Mouse (Mus musculus): ENCODE results near the gene Tmem151a. TPM values are rescaled to one million over a fixed set of nuclear protein-coding genes. Genes with fewer than 3 reads are reported as not detected.

The Tmem151a gene
- polyA plus RNA-seq, 1 experiment from 2014 or later: 2.6 TPM

GRCm38 (mm10) chr19:5067040-5067799, 18.1 kb downstream of the Tmem151a start:
- Histone ChIP-seq H3K27me3 (replicated peaks; ENCODE audit: control insufficient read depth, insufficient read depth, low read length) (peaks cover 40% of the 10 kb centered on the region), H3K4me3 (ENCODE audit: low read depth, low read length) (peak overlapping the region; percentile 59), H3K9me3 (ENCODE audit: control insufficient read depth, low read length) (no peaks in the 10 kb centered on the region), H3K36me3 (ENCODE audit: control insufficient read depth, insufficient read depth, low read length) (no peaks in the 10 kb centered on the region), H3K9ac (ENCODE audit: low read depth, low read length) (peak overlapping the region; percentile 73), H3K4me1 (replicated peaks; ENCODE audit: control insufficient read depth, insufficient read depth, low read length) (peaks cover 56% of the 10 kb centered on the region), H3K4me2 (peak overlapping the region; percentile 95), H3K27ac (ENCODE audit: low read depth, low read length) (peak overlapping the region; percentile 90)
- 4% methylated on average over 15 of the region's 15 CpGs for WGBS
- DNase-seq (ENCODE audit: low spot score): peak; percentile 67
- ATAC-seq (replicated peaks; ENCODE audit: low FRiP score): peak; percentile 86

GRCm38 (mm10) chr19:5065104-5065503, 20.2 kb downstream of the Tmem151a start:
- WGBS: 52% methylated on average over 7 of the region's 7 CpGs
- Histone ChIP-seq H3K4me3 (ENCODE audit: low read depth, low read length) (no peak overlapping the region), H3K9me3 (ENCODE audit: control insufficient read depth, low read length) (no peaks in the 10 kb centered on the region), H3K27me3 (replicated peaks; ENCODE audit: control insufficient read depth, insufficient read depth, low read length) (peaks cover 26% of the 10 kb centered on the region), H3K4me2 (no peak overlapping the region), H3K9ac (ENCODE audit: low read depth, low read length) (no peak overlapping the region), H3K4me1 (replicated peaks; ENCODE audit: control insufficient read depth, insufficient read depth, low read length) (peaks cover 55% of the 10 kb centered on the region), H3K27ac (ENCODE audit: low read depth, low read length) (no peak overlapping the region; the same call in 1 of the 2 replicates), H3K36me3 (ENCODE audit: control insufficient read depth, insufficient read depth, low read length) (no peaks in the 10 kb centered on the region)
- DNase-seq (ENCODE audit: low spot score): no peak
- ATAC-seq (replicated peaks; ENCODE audit: low FRiP score): no peak

- peaks cover 53% of the 10 kb centered on the region for H3K4me1 ChIP-seq (replicated peaks; ENCODE audit: control insufficient read depth, insufficient read depth, low read length)
Measured at GRCm38 (mm10) chr19:5062446-5062845, 22.9 kb downstream of the Tmem151a start.

GRCm38 (mm10) chr19:5062041-5062440, 23.3 kb downstream of the Tmem151a start:
- WGBS: 80% methylated on average over 5 of the region's 5 CpGs
- Histone ChIP-seq H3K4me3 (ENCODE audit: low read depth, low read length) (no peak overlapping the region), H3K4me2 (no peak overlapping the region), H3K4me1 (replicated peaks; ENCODE audit: control insufficient read depth, insufficient read depth, low read length) (peaks cover 49% of the 10 kb centered on the region), H3K9ac (ENCODE audit: low read depth, low read length) (no peak overlapping the region), H3K27ac (ENCODE audit: low read depth, low read length) (no peak overlapping the region), H3K27me3 (replicated peaks; ENCODE audit: control insufficient read depth, insufficient read depth, low read length) (peaks cover 2% of the 10 kb centered on the region; the same call in 1 of the 2 replicates), H3K9me3 (ENCODE audit: control insufficient read depth, low read length) (no peaks in the 10 kb centered on the region), H3K36me3 (ENCODE audit: control insufficient read depth, insufficient read depth, low read length) (no peaks in the 10 kb centered on the region)
- DNase-seq (ENCODE audit: low spot score): no peak
- ATAC-seq (replicated peaks; ENCODE audit: low FRiP score): no peak

More at GRCm38 (mm10) chr19:5062446-5062845, 22.9 kb downstream of the Tmem151a start:
- ATAC-seq (replicated peaks; ENCODE audit: low FRiP score) (no peak), DNase-seq (ENCODE audit: low spot score) (no peak)
- Histone ChIP-seq H3K27ac (ENCODE audit: low read depth, low read length) (no peak overlapping the region), H3K36me3 (ENCODE audit: control insufficient read depth, insufficient read depth, low read length) (no peaks in the 10 kb centered on the region), H3K9ac (ENCODE audit: low read depth, low read length) (no peak overlapping the region), H3K4me3 (ENCODE audit: low read depth, low read length) (no peak overlapping the region), H3K27me3 (replicated peaks; ENCODE audit: control insufficient read depth, insufficient read depth, low read length) (peaks cover 2% of the 10 kb centered on the region; the same call in 1 of the 2 replicates), H3K9me3 (ENCODE audit: control insufficient read depth, low read length) (no peaks in the 10 kb centered on the region), H3K4me2 (no peak overlapping the region)
- WGBS: 67% methylated on average over 6 of the region's 6 CpGs

GRCm38 (mm10) chr19:5060365-5061330, 24.7 kb downstream of the Tmem151a start:
- peaks cover 2% of the 10 kb centered on the region; the same call in 1 of the 2 replicates for H3K27me3 ChIP-seq (replicated peaks; ENCODE audit: control insufficient read depth, insufficient read depth, low read length)
- H3K4me2 ChIP-seq: no peak overlapping the region
- H3K9me3 ChIP-seq (ENCODE audit: control insufficient read depth, low read length): no peaks in the 10 kb centered on the region
- no peak for ATAC-seq (replicated peaks; ENCODE audit: low FRiP score)
- no peaks in the 10 kb centered on the region for H3K36me3 ChIP-seq (ENCODE audit: control insufficient read depth, insufficient read depth, low read length)
- DNase-seq (ENCODE audit: low spot score): no peak
- no peak overlapping the region for H3K4me3 ChIP-seq (ENCODE audit: low read depth, low read length)
- H3K9ac ChIP-seq (ENCODE audit: low read depth, low read length): peak overlapping the region; percentile 32; the same call in 1 of the 2 replicates
- H3K4me1 ChIP-seq (replicated peaks; ENCODE audit: control insufficient read depth, insufficient read depth, low read length): peaks cover 51% of the 10 kb centered on the region
- H3K27ac ChIP-seq (ENCODE audit: low read depth, low read length): peak overlapping the region; percentile 51; the same call in 1 of the 2 replicates
- WGBS: 48% methylated on average over 5 of the region's 5 CpGs

- H3K4me3 ChIP-seq (ENCODE audit: low read depth, low read length): no peak overlapping the region
- peak overlapping the region; percentile 45; the same call in 1 of the 2 replicates for H3K27ac ChIP-seq (ENCODE audit: low read depth, low read length)
- WGBS: 14% methylated on average over 10 of the region's 10 CpGs
- no peaks in the 10 kb centered on the region for H3K36me3 ChIP-seq (ENCODE audit: control insufficient read depth, insufficient read depth, low read length)
- no peak overlapping the region for H3K9ac ChIP-seq (ENCODE audit: low read depth, low read length)
- H3K27me3 ChIP-seq (replicated peaks; ENCODE audit: control insufficient read depth, insufficient read depth, low read length): 0 out of 2 replicates have a peak, but pooled peaks cover 4% of the 10 kb centered on the region
- 0 out of 2 replicates have a peak overlapping the region, but pooled peaks have one; percentile 9 for H3K4me2 ChIP-seq
- H3K4me1 ChIP-seq (replicated peaks; ENCODE audit: control insufficient read depth, insufficient read depth, low read length): peaks cover 42% of the 10 kb centered on the region
- H3K9me3 ChIP-seq (ENCODE audit: control insufficient read depth, low read length): no peaks in the 10 kb centered on the region
- DNase-seq (ENCODE audit: low spot score): no peak
- ATAC-seq (replicated peaks; ENCODE audit: low FRiP score): peak; percentile 51
Measured at GRCm38 (mm10) chr19:5058801-5059771, 26.2 kb downstream of the Tmem151a start.

- no peak overlapping the region for H3K9ac ChIP-seq (ENCODE audit: low read depth, low read length)
- ATAC-seq (replicated peaks; ENCODE audit: low FRiP score) (no peak), DNase-seq (ENCODE audit: low spot score) (no peak)
- no peaks in the 10 kb centered on the region for H3K9me3 ChIP-seq (ENCODE audit: control insufficient read depth, low read length)
- 29% methylated on average over 16 of the region's 16 CpGs for WGBS
- H3K36me3 ChIP-seq (ENCODE audit: control insufficient read depth, insufficient read depth, low read length): no peaks in the 10 kb centered on the region
- peaks cover 8% of the 10 kb centered on the region for H3K27me3 ChIP-seq (replicated peaks; ENCODE audit: control insufficient read depth, insufficient read depth, low read length)
- H3K4me3 ChIP-seq (ENCODE audit: low read depth, low read length): no peak overlapping the region
- H3K4me2 ChIP-seq: no peak overlapping the region
- peak overlapping the region; percentile 45 for H3K27ac ChIP-seq (ENCODE audit: low read depth, low read length)
- H3K4me1 ChIP-seq (replicated peaks; ENCODE audit: control insufficient read depth, insufficient read depth, low read length): peaks cover 42% of the 10 kb centered on the region
Measured at GRCm38 (mm10) chr19:5057876-5058775, 27.2 kb downstream of the Tmem151a start.

Data from liver, embryonic 11.5 days (tissue).